Mouse (Mus musculus) left cerebral cortex, adult 2 months (tissue): ENCODE measurements at regions not wholly inside any gene's neighbourhood (a gene's known extent, or its start where the extent isn't known, plus 50 kb on each side); places are given as distances from the start of the nearest gene placed in this dataset.

ENCODE experiments used
- DNase-seq, 2 experiments: peaks; one replicate each; pipeline ENCODE4 v3.0.0; 2021 to 2022; ENCODE audit warnings: low spot score in 2 of 2, mixed read lengths in 1 of 2; ENCODE audit errors: extremely low spot score in 1 of 2
- H3K27ac ChIP-seq: fragments of 200-600 bp; 2 replicates; pipeline ENCODE4 v1.8.1; 2022
- H3K4me3 ChIP-seq: fragments of 200-600 bp; 2 replicates; pipeline ENCODE4 v1.8.1; 2022
- CTCF ChIP-seq: fragments of 200-600 bp; IDR thresholded peaks from 2 replicates; pipeline ENCODE4 v1.8.1; 2022; ENCODE audit warnings: antibody characterized with exemption, mild to moderate bottlenecking, moderate library complexity
- intact Hi-C: fragments of 180-260 bp; cut with DNase I; formaldehyde crosslinking; loops from one replicate; pipeline ENCODE4 v1.15.1; 2025

- TF ChIP-seq CTCF = peak; percentile 69
- H3K27ac ChIP-seq = no peak overlapping the region
- DNase-seq = peak; percentile 15 to 17
- intact Hi-C loops = loop anchor here (10.0 kb wide), 1 partner anchor 224 kb away; no protein-coding TSS in a partner anchor
- H3K4me3 ChIP-seq = no peak overlapping the region
Measured at GRCm38 (mm10) chr5:91198620-91199019, 59.2 kb downstream of the Areg start.

- intact Hi-C loops = no loop called here
- no peak for TF ChIP-seq CTCF
- DNase-seq = no peak
- no peak overlapping the region for H3K4me3 ChIP-seq
- no peak overlapping the region for H3K27ac ChIP-seq
Measured at GRCm38 (mm10) chr5:91200448-91200847, 61.0 kb downstream of the Areg start.

- intact Hi-C loops = no loop called here
- no peak for TF ChIP-seq CTCF
Measured at GRCm38 (mm10) chr5:91204225-91205005, 65.0 kb downstream of the Areg start.

GRCm38 (mm10) chr5:91205350-91205880, 66.0 kb downstream of the Areg start:
- Histone ChIP-seq H3K27ac (no peak overlapping the region), H3K4me3 (no peak overlapping the region)
- no peak for TF ChIP-seq CTCF
- no peak for DNase-seq
- intact Hi-C loops = no loop called here

More at GRCm38 (mm10) chr5:91204225-91205005, 65.0 kb downstream of the Areg start:
- no peak for DNase-seq
- H3K27ac ChIP-seq = no peak overlapping the region
- no peak overlapping the region for H3K4me3 ChIP-seq

- DNase-seq = no peak
- intact Hi-C loops = no loop called here
- no peak for TF ChIP-seq CTCF
Measured at GRCm38 (mm10) chr5:91206569-91207490, 67.4 kb downstream of the Areg start.

GRCm38 (mm10) chr5:91220174-91220573, 80.8 kb downstream of the Areg start:
- Histone ChIP-seq H3K4me3 (no peak overlapping the region), H3K27ac (no peak overlapping the region)
- DNase-seq = no peak
- intact Hi-C loops = no loop called here
- TF ChIP-seq CTCF = no peak

More at GRCm38 (mm10) chr5:91206569-91207490, 67.4 kb downstream of the Areg start:
- no peak overlapping the region for H3K4me3 ChIP-seq
- no peak overlapping the region for H3K27ac ChIP-seq

- H3K4me3 ChIP-seq = no peak overlapping the region
- intact Hi-C loops = no loop called here
- no peak for TF ChIP-seq CTCF
- no peak for DNase-seq
- H3K27ac ChIP-seq = no peak overlapping the region
Measured at GRCm38 (mm10) chr5:91241656-91242055, 102.3 kb downstream of the Areg start.

GRCm38 (mm10) chr5:91247444-91247843, 108.0 kb downstream of the Areg start:
- intact Hi-C loops = no loop called here

GRCm38 (mm10) chr5:91261895-91262294, 122.5 kb downstream of the Areg start:
- TF ChIP-seq CTCF = no peak
- Histone ChIP-seq H3K4me3 (no peak overlapping the region), H3K27ac (no peak overlapping the region)
- intact Hi-C loops = no loop called here
- DNase-seq = no peak

More at GRCm38 (mm10) chr5:91247444-91247843, 108.0 kb downstream of the Areg start:
- H3K27ac ChIP-seq = no peak overlapping the region
- no peak overlapping the region for H3K4me3 ChIP-seq
- no peak for DNase-seq
- TF ChIP-seq CTCF = no peak

GRCm38 (mm10) chr5:91262526-91262925, 123.1 kb downstream of the Areg start:
- no peak overlapping the region for H3K4me3 ChIP-seq
- intact Hi-C loops = no loop called here
- no peak for DNase-seq
- no peak for TF ChIP-seq CTCF
- H3K27ac ChIP-seq = no peak overlapping the region

GRCm38 (mm10) chr5:91270747-91271146, 131.3 kb downstream of the Areg start:
- DNase-seq = no peak
- peak; percentile 24 for TF ChIP-seq CTCF
- H3K4me3 ChIP-seq = no peak overlapping the region
- H3K27ac ChIP-seq = no peak overlapping the region
- intact Hi-C loops = no loop called here

GRCm38 (mm10) chr5:91271416-91271815, 131.4 kb downstream of the Btc start:
- no peak for TF ChIP-seq CTCF
- intact Hi-C loops = no loop called here

More at GRCm38 (mm10) chr5:91271416-91271815, 131.4 kb downstream of the Btc start:
- no peak overlapping the region for H3K27ac ChIP-seq
- no peak overlapping the region for H3K4me3 ChIP-seq
- no peak for DNase-seq
